Mouse (Mus musculus): Measurements from ENCODE around the gene Raver1.

GRCm38 (mm10) chr9:21133064-21133707 lies 41.4 kb upstream of the Raver1 start:
- TF ChIP-seq POLR2A (IDR thresholded peaks at IDR 0.05; ENCODE audit: insufficient read depth, low read depth, low read length): no peak
- TF ChIP-seq CTCF (IDR thresholded peaks at IDR 0.05; ENCODE audit: insufficient read depth, low read depth, low read length): no peak
